Mouse (Mus musculus) embryonic fibroblast, embryonic 13.5 days (primary cell): ENCODE measurements at regions not wholly inside any gene's neighbourhood (a gene's known extent, or its start where the extent isn't known, plus 50 kb on each side); places are given as distances from the start of the nearest gene placed in this dataset.

Source experiments
- CTCF ChIP-seq: IDR thresholded peaks from 2 replicates; pipeline ENCODE4 v1.5.1; 2011; ENCODE audit warnings: mild to moderate bottlenecking, control low read depth, low read length, moderate library complexity, borderline replicate concordance; ENCODE audit not compliant: insufficient read depth
- POLR2A ChIP-seq: IDR thresholded peaks from 2 replicates; pipeline ENCODE4 v1.6.1; 2011; ENCODE audit warnings: low read depth, mild to moderate bottlenecking, control low read depth, low read length, moderate library complexity

DNA sequence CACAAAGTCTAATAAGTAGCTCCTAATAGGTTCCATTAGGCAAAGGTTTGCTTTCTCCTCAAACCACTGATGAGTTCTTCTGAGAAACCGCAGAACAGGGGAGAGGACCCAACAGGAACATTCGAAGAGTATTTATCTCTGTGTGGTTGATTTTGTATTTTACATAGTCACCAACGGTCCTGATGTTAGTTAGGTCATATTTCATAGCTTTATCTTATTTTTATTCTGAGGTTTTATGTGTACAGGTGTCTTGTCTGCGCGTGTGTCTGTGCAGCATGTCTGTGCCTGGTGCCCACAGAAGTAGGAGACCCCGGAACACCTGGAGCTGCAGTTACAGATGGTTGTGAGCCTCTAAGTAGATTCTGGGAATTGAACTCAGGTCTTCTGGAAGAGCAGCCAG, 68.9 kb downstream of the Cd24a start:
- TF ChIP-seq POLR2A (no peak), CTCF (no peak)
